Mouse (Mus musculus) cerebellum, adult 2 months (tissue): ENCODE measurements around the gene Scaf4.

Experiments used
- CTCF ChIP-seq: fragments of 200-500 bp; IDR thresholded peaks from 2 replicates; pipeline ENCODE4 v1.5.1; 2011; ENCODE audit warnings: low read depth, mild to moderate bottlenecking, control low read depth, low read length, moderate library complexity, borderline replicate concordance; ENCODE audit not compliant: insufficient read depth
- POLR2A ChIP-seq: fragments of 200-500 bp; IDR thresholded peaks from 2 replicates; pipeline ENCODE4 v1.6.1; 2011; ENCODE audit warnings: low read length, control low read depth, borderline replicate concordance; ENCODE audit not compliant: insufficient read depth

- no peak for TF ChIP-seq CTCF
- TF ChIP-seq POLR2A, result no peak
Measured at GRCm38 (mm10) chr16:90239128-90239746, 45.1 kb downstream of the Scaf4 start.
